In genomic region chr1:37466322-37466995, GRCm38 (mm10) we compare ENCODE assay signal across 14 mouse cellular contexts. TPM values are rescaled to one million over a fixed set of nuclear protein-coding genes. Genes with fewer than 3 reads are reported as not detected.
DNase-seq lines count a peak whose midpoint lies in the region; ATAC-seq and TF ChIP-seq lines count a peak whose summit lies in the region.
"Had no signal": no experiment of that assay in that cellular context is flagged by ENCODE, and none has a peak within 500 bp of the region (broad histone marks: within the 10 kb centered on the region; RNA-seq: fewer than 3 reads in every experiment).

No protein-coding gene starts in this region.

- no peaks in the 10 kb centered on the region for H3K27me3 ChIP-seq in liver, embryonic 14.5 days (ENCODE audit: control insufficient read depth, insufficient read depth, low read length)
- H3K27me3 ChIP-seq in liver, embryonic 11.5 days (replicated peaks; ENCODE audit: control insufficient read depth, insufficient read depth, low read length) = no peaks in the 10 kb centered on the region
- H3K27me3 ChIP-seq: forebrain, embryonic 13.5 days had no signal

- ATAC-seq in CD4-positive, CD25-positive, alpha-beta regulatory T cell, adult 4 months = no peak
- ATAC-seq in liver, embryonic 14.5 days (ENCODE audit: insufficient read depth) = no peak
- ATAC-seq in liver, embryonic 11.5 days (replicated peaks; ENCODE audit: low FRiP score) = no peak
- peak; percentile 52 for ATAC-seq in granulocyte monocyte progenitor cell, adult 5-6 weeks (replicated peaks; ENCODE audit: poor library complexity, severe bottlenecking)
- ATAC-seq: forebrain, embryonic 13.5 days had no signal

- no peak overlapping the region for H3K4me2 ChIP-seq in liver, embryonic 14.5 days (ENCODE audit: low read depth)
- H3K4me2 ChIP-seq in liver, embryonic 11.5 days = no peak overlapping the region
- H3K4me2 ChIP-seq: forebrain, embryonic 13.5 days had no signal

- no peaks in the 10 kb centered on the region for H3K4me1 ChIP-seq in liver, embryonic 14.5 days (replicated peaks; ENCODE audit: control insufficient read depth in 2 of 2, insufficient read depth in 2 of 2, low read length in 1 of 2)
- H3K4me1 ChIP-seq in liver, embryonic 11.5 days (replicated peaks; ENCODE audit: control insufficient read depth, insufficient read depth, low read length) = no peaks in the 10 kb centered on the region; the same call in 1 of the 2 replicates
- H3K4me1 ChIP-seq: forebrain, embryonic 13.5 days had no signal

- H3K4me3 ChIP-seq in liver, embryonic 14.5 days (ENCODE audit: insufficient read depth in 1 of 2, low read depth in 2 of 2, low read length in 2 of 2) = no peak overlapping the region
- H3K4me3 ChIP-seq in liver, embryonic 11.5 days (ENCODE audit: low read depth, low read length) = no peak overlapping the region
- H3K4me3 ChIP-seq: forebrain, embryonic 13.5 days had no signal

- H3K36me3 ChIP-seq in liver, embryonic 14.5 days (replicated peaks; ENCODE audit: control insufficient read depth, insufficient read depth, low read depth) = no peaks in the 10 kb centered on the region
- no peaks in the 10 kb centered on the region for H3K36me3 ChIP-seq in liver, embryonic 11.5 days (ENCODE audit: control insufficient read depth, insufficient read depth, low read length)

- H3K27ac ChIP-seq in liver, embryonic 14.5 days = no peak overlapping the region
- no peak overlapping the region for H3K27ac ChIP-seq in liver, embryonic 11.5 days (ENCODE audit: low read depth, low read length)
- H3K27ac ChIP-seq: forebrain, embryonic 13.5 days had no signal

- H3K9ac ChIP-seq in liver, embryonic 14.5 days (replicated peaks) = no peak overlapping the region
- H3K9ac ChIP-seq in liver, embryonic 11.5 days (ENCODE audit: low read depth, low read length) = no peak overlapping the region
- H3K9ac ChIP-seq: forebrain, embryonic 13.5 days had no signal

- peak; percentile 40 for TF ChIP-seq CTCF in liver, embryonic 14.5 days (IDR thresholded peaks at IDR 0.05; ENCODE audit: low read depth)

- intact Hi-C loops in left cerebral cortex, postnatal 25 days (cut with DNase I) = no loop called here

- DNase-seq in CD4-positive, CD25-positive, alpha-beta regulatory T cell, adult 2 months (ENCODE audit: low read depth, low spot score) = peak; percentile 35
- DNase-seq in liver, embryonic 14.5 days (ENCODE audit: low read depth in 3 of 3, low spot score in 3 of 3) = no peak
- DNase-seq in liver, embryonic 11.5 days (ENCODE audit: low spot score) = no peak
- DNase-seq in 416B (ENCODE audit: low read depth) = peak; percentile 53
- no peak for DNase-seq in left cerebral cortex, postnatal 25 days (ENCODE audit: low spot score in 2 of 2)
- no peak for DNase-seq in cerebellum, adult 18-20 months
- DNase-seq: cerebellum, postnatal 14 days; heart, postnatal 4 days; kidney, adult 9 months; left cerebral cortex, postnatal 4 days; right cerebral cortex, postnatal 25 days had no signal

- no peaks in the 10 kb centered on the region for H3K9me3 ChIP-seq in liver, embryonic 14.5 days (ENCODE audit: control insufficient read depth, low read length)
- no peaks in the 10 kb centered on the region for H3K9me3 ChIP-seq in liver, embryonic 11.5 days (ENCODE audit: control insufficient read depth, low read length)
- H3K9me3 ChIP-seq: forebrain, embryonic 13.5 days had no signal

- 66% methylated on average over 3 of the region's 3 CpGs for WGBS in liver, embryonic 14.5 days (ENCODE audit: insufficient replicate concordance)
- WGBS in liver, embryonic 11.5 days = 86% methylated on average over 3 of the region's 3 CpGs

- no peak for TF ChIP-seq EP300 in liver, embryonic 14.5 days (IDR thresholded peaks at IDR 0.05; ENCODE audit: low read depth)

RNA-seq across cellular contexts. Expression of gene Unc50, which starts 36.5 kb away (rescaled TPM):
- polyA plus RNA-seq in CD4-positive, CD25-positive, alpha-beta regulatory T cell, adult 4 months (2017; shearing (Covaris generic)) = 10 to 100 TPM; 63.3 to 63.4 TPM
- polyA plus RNA-seq in liver, embryonic 14.5 days (2012; rRNA removed) = 37.6 and 42.1 TPM in 2 replicates
- polyA plus RNA-seq in liver, embryonic 14.5 days (2014; fragmentation: Nextera tagmentation; extraction: Ambion mirVana) = 82.9 and 86.0 TPM in 2 replicates
- polyA plus RNA-seq in liver, embryonic 11.5 days (2014; fragmentation: Nextera tagmentation; extraction: Ambion mirVana) = 111 and 113 TPM in 2 replicates
- total RNA-seq in granulocyte monocyte progenitor cell, adult 5-6 weeks (2014; fragmentation: Nextera tagmentation) = 61.0 and 68.8 TPM in 2 replicates
- total RNA-seq in granulocyte monocyte progenitor cell, adult 5-6 weeks (2017) = 41.9 and 63.4 TPM in 2 replicates
- 10 to 100 TPM; 57.3 to 63.6 TPM for total RNA-seq in left cerebral cortex, postnatal 25 days (2021)

RNA-seq across cellular contexts. Expression of gene Coa5, which starts 36.6 kb away (rescaled TPM):
- polyA plus RNA-seq in CD4-positive, CD25-positive, alpha-beta regulatory T cell, adult 4 months (2017; shearing (Covaris generic)) = 10 to 100 TPM; 53.3 to 59.3 TPM
- polyA plus RNA-seq in liver, embryonic 14.5 days (2012; rRNA removed) = 22.3 and 22.7 TPM in 2 replicates
- polyA plus RNA-seq in liver, embryonic 14.5 days (2014; fragmentation: Nextera tagmentation; extraction: Ambion mirVana) = 29.5 and 30.2 TPM in 2 replicates
- 71.8 and 80.9 TPM in 2 replicates for polyA plus RNA-seq in liver, embryonic 11.5 days (2014; fragmentation: Nextera tagmentation; extraction: Ambion mirVana)
- total RNA-seq in granulocyte monocyte progenitor cell, adult 5-6 weeks (2014; fragmentation: Nextera tagmentation) = 79.4 and 86.9 TPM in 2 replicates
- 69.1 and 75.9 TPM in 2 replicates for total RNA-seq in granulocyte monocyte progenitor cell, adult 5-6 weeks (2017)
- total RNA-seq in left cerebral cortex, postnatal 25 days (2021) = 10 to 100 TPM; 58.0 to 62.3 TPM

Comparison
In these comparisons a context has a peak if more than half of its experiments do, and no peak if none do; other contexts are left out.
1. DNase-seq: peak in CD4-positive, CD25-positive, alpha-beta regulatory T cell, adult 2 months (single experiment) and 416B (single experiment); none in liver, embryonic 14.5 days (0 of 3), liver, embryonic 11.5 days (single experiment), left cerebral cortex, postnatal 25 days (0 of 2) and cerebellum, adult 18-20 months (0 of 2).